ENCODE assay signal across 8 mouse cellular contexts in genomic region chr9:54614182-54614850, GRCm38 (mm10). TPM values are rescaled to one million over a fixed set of nuclear protein-coding genes. Genes with fewer than 3 reads are reported as not detected.
DNase-seq lines count a peak whose midpoint lies in the region; ATAC-seq lines count a peak whose summit lies in the region.

No protein-coding gene starts in this region.

- ATAC-seq in erythroid progenitor cell, adult 5-6 weeks (replicated peaks; ENCODE audit: low FRiP score, poor library complexity, severe bottlenecking) = peak; percentile 71
- peak; percentile 86 for ATAC-seq in megakaryocyte-erythroid progenitor cell, adult 5-6 weeks (replicated peaks; ENCODE audit: low FRiP score, low TSS enrichment, poor library complexity, severe bottlenecking)

- DNase-seq in adrenal gland, adult (ENCODE audit: inconsistent age in 2 of 2, low spot score in 1 of 2) = peak; percentile 34 to 85
- no peak for DNase-seq in adrenal gland, postnatal 14 days
- peak; percentile 82 for DNase-seq in 3T3-L1 (ENCODE audit: low read depth, low spot score)
- DNase-seq in c-Kit-negative CD71-positive TER-119-positive erythroid progenitor cells, embryonic 14.5 days (ENCODE audit: low read depth, low spot score) = peak; percentile 37
- peak; percentile 36 for DNase-seq in kidney, postnatal 14 days
- peak; percentile 40 for DNase-seq in yolk sac, embryonic 10.5 days (ENCODE audit: low spot score)

RNA-seq across cellular contexts. Expression of gene Idh3a, which starts 28.2 kb away (rescaled TPM):
- 704 and 811 TPM in 2 replicates for total RNA-seq in adrenal gland, postnatal 14 days (2021)
- total RNA-seq in erythroid progenitor cell, adult 5-6 weeks (2015; ENCODE audit: low replicate concordance) = 26.8 and 30.3 TPM in 2 replicates
- total RNA-seq in erythroid progenitor cell, adult 5-6 weeks (2017; ENCODE audit: low replicate concordance) = 15.4 and 19.7 TPM in 2 replicates
- 135 and 146 TPM in 2 replicates for total RNA-seq in megakaryocyte-erythroid progenitor cell, adult 5-6 weeks (2014; fragmentation: Nextera tagmentation)
- total RNA-seq in megakaryocyte-erythroid progenitor cell, adult 5-6 weeks (2017) = 105 and 155 TPM in 2 replicates

RNA-seq across cellular contexts. Expression of gene Acsbg1, which starts 47.4 kb away (rescaled TPM):
- total RNA-seq in adrenal gland, postnatal 14 days (2021) = 68.3 and 86.2 TPM in 2 replicates
- not detected in 2 replicates for total RNA-seq in erythroid progenitor cell, adult 5-6 weeks (2015; ENCODE audit: low replicate concordance)
- 1.2 TPM in 1 of 2 replicates, not detected in the other for total RNA-seq in erythroid progenitor cell, adult 5-6 weeks (2017; ENCODE audit: low replicate concordance)
- total RNA-seq in megakaryocyte-erythroid progenitor cell, adult 5-6 weeks (2014; fragmentation: Nextera tagmentation) = 0.12 TPM in 1 of 2 replicates, not detected in the other
- total RNA-seq in megakaryocyte-erythroid progenitor cell, adult 5-6 weeks (2017) = not detected in 2 replicates

RNA-seq across cellular contexts. Expression of gene Cib2, which starts 54.3 kb away (rescaled TPM):
- 96.9 and 114 TPM in 2 replicates for total RNA-seq in adrenal gland, postnatal 14 days (2021)
- 3.6 TPM in 1 of 2 replicates, not detected in the other for total RNA-seq in erythroid progenitor cell, adult 5-6 weeks (2015; ENCODE audit: low replicate concordance)
- 0.15 and 3.7 TPM in 2 replicates for total RNA-seq in erythroid progenitor cell, adult 5-6 weeks (2017; ENCODE audit: low replicate concordance)
- not detected in 2 replicates for total RNA-seq in megakaryocyte-erythroid progenitor cell, adult 5-6 weeks (2014; fragmentation: Nextera tagmentation)
- not detected in 2 replicates for total RNA-seq in megakaryocyte-erythroid progenitor cell, adult 5-6 weeks (2017)

Comparison
In these comparisons a context has a peak if more than half of its experiments do, and no peak if none do; other contexts are left out.
1. RNA of gene Acsbg1, which starts 47.4 kb away (total RNA-seq): 68.3 to 86.2 TPM in adrenal gland, postnatal 14 days; 1.2 TPM in erythroid progenitor cell, adult 5-6 weeks and 0.12 TPM in megakaryocyte-erythroid progenitor cell, adult 5-6 weeks; every median in the first group is over 10 times any median in the second.
2. RNA of gene Cib2, which starts 54.3 kb away (total RNA-seq): 96.9 to 114 TPM in adrenal gland, postnatal 14 days; 0.15 to 3.7 TPM in erythroid progenitor cell, adult 5-6 weeks and not detected in megakaryocyte-erythroid progenitor cell, adult 5-6 weeks; every median in the first group is over 10 times any median in the second.